Mouse (Mus musculus) midbrain, embryonic 11.5 days (tissue): ENCODE measurements at regions not wholly inside any gene's neighbourhood (a gene's known extent, or its start where the extent isn't known, plus 50 kb on each side); places are given as distances from the start of the nearest gene placed in this dataset.

Experiments
- ATAC-seq: fragments of 200-750 bp; cut with Nextera tagmentation; 2 replicates; pipeline ENCODE4 v1.8.0; 2017; ENCODE audit warnings: moderate TSS enrichment, moderate library complexity; ENCODE audit not compliant: low FRiP score
- DNase-seq: peaks from one replicate; pipeline ENCODE4 v3.0.0; 2015; ENCODE audit warnings: low spot score; ENCODE audit errors: missing footprints
- H3K27ac ChIP-seq: fragments of 300-500 bp; sonication (generic); 2 replicates; pipeline ENCODE4 v1.5.1; 2014; ENCODE audit warnings: low read depth, low read length
- H3K27me3 ChIP-seq: fragments of 300-500 bp; sonication (generic); 2 replicates; pipeline ENCODE4 v1.6.1; 2014; ENCODE audit warnings: mild to moderate bottlenecking, low read length, moderate library complexity, mixed read lengths; ENCODE audit not compliant: control insufficient read depth, insufficient read depth
- H3K36me3 ChIP-seq: fragments of 300-500 bp; sonication (generic); 2 replicates; pipeline ENCODE4 v1.6.1; 2014; ENCODE audit warnings: mild to moderate bottlenecking, low read length, moderate library complexity, mixed read lengths; ENCODE audit not compliant: control insufficient read depth, insufficient read depth
- H3K4me1 ChIP-seq: fragments of 300-500 bp; sonication (generic); 2 replicates; pipeline ENCODE4 v1.6.1; 2014; ENCODE audit warnings: low read length; ENCODE audit not compliant: control insufficient read depth, insufficient read depth
- H3K4me2 ChIP-seq: fragments of 300-500 bp; sonication (generic); 2 replicates; pipeline ENCODE4 v1.6.1; 2014; ENCODE audit warnings: mild to moderate bottlenecking, moderate library complexity
- H3K4me3 ChIP-seq: fragments of 300-500 bp; sonication (generic); 2 replicates; pipeline ENCODE4 v1.5.1; 2014; ENCODE audit warnings: low read depth, low read length
- H3K9ac ChIP-seq: fragments of 300-500 bp; sonication (generic); 2 replicates; pipeline ENCODE4 v1.6.1; 2014; ENCODE audit warnings: low read length
- H3K9me3 ChIP-seq: fragments of 300-500 bp; sonication (generic); 2 replicates; pipeline ENCODE4 v1.6.1; 2016; ENCODE audit warnings: low read length; ENCODE audit not compliant: control insufficient read depth
- WGBS: fragments of 180-500 bp; shearing (Covaris S2); extraction: QIAGEN DNeasy Blood & Tissue Kit; methylation state at CpG from one replicate; pipeline ENCODE4 v1.1.7; 2014; 5-methylcytosine and 5-hydroxymethylcytosine counted together

DNA sequence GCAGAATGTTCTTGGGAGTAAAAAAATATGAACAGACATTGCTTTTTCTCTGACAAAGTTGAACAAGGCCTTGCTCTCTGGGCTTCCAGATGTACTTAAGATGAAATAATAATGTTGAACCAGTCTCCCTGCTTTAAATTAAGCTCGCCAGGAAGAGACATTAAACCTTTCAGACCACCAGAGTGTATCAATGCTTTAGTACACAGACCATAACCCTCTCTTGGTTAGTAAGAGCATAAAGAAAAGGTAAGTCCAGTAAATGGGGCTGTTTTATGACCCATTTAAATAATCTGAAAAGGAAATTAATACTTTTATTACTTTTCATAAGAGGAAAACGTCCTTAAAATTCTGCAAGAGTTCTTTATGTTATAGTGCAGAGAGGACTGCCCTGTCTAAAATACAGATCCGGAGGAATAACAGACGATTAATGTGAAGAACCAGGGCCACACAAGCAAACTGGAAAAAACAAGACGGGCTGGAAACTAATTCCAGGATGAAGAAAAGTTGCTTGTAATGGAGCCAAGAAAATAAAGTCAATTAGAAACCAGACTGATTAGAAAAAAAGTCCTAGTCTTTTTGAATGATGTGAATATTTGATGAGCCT lies 74.4 kb downstream of the Mettl11b start:
- Histone ChIP-seq H3K4me1 (no peaks in the 10 kb centered on the region), H3K4me3 (no peak overlapping the region), H3K27me3 (no peaks in the 10 kb centered on the region), H3K9me3 (no peaks in the 10 kb centered on the region), H3K27ac (no peak overlapping the region), H3K4me2 (no peak overlapping the region), H3K36me3 (no peaks in the 10 kb centered on the region), H3K9ac (no peak overlapping the region)
- 84% methylated on average over 5 of the region's 5 CpGs for WGBS
- ATAC-seq: no peak
- no peak for DNase-seq

DNA sequence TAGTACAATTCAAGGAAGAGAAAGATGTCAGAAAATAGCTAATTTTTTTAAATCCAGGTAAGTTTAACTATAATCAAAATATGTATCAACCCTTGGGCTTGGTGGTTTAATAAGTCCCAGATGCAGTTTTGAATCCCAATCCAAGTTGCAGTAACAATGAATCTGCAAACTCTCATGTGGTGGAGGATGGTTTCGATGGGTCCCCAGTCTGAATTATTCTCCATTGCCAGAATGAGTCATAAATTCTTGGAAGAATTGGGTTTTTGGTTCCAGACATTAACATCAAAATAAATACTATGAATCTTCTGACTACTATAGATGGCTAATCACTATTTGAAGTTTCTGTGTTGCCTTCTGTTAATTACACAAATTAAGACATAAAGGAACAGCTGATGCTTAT lies 82.9 kb downstream of the Mettl11b start:
- Histone ChIP-seq H3K4me1 (0 out of 2 replicates have a peak, but pooled peaks cover 2% of the 10 kb centered on the region), H3K4me2 (no peak overlapping the region), H3K9ac (no peak overlapping the region), H3K27me3 (no peaks in the 10 kb centered on the region), H3K36me3 (no peaks in the 10 kb centered on the region), H3K4me3 (no peak overlapping the region), H3K27ac (no peak overlapping the region), H3K9me3 (no peaks in the 10 kb centered on the region)
- DNase-seq (no peak), ATAC-seq (no peak)
- WGBS: 86% methylated on average over 1 of the region's 1 CpGs

DNA sequence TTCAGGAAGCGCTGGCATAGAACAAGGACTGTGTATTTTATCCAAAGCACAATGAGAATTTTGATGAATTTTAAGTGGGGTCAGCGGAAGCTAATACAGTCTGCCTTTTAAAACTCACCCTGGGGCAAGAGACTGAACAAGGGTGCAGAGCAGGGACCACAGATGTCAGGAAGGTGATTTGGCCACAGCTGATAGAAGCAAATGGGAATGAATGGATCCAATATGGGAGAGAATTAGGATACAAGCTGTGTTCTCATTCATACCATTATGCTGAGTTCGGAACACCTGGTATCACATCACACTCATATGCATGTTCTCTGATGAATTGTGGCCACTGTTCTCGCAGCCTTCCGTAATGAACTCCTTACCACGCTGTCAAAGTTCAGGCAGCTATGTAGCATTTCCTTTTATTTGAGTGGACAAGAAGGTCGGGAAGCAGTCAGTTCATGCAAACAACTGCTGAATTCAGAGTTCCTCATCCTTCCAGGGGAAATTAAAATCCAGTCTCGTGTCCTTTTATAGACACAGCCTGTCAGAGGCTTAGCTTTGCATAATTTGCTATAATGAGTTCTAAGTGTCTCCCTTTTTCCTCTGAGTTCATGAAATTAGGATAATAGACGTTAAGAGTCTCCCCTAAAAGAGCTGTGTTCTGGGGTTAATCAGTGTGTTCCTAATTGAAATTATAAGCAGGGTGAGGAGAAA lies 84.4 kb downstream of the Mettl11b start:
- H3K36me3 ChIP-seq: no peaks in the 10 kb centered on the region
- H3K4me3 ChIP-seq: no peak overlapping the region
- 65% methylated on average over 9 of the region's 9 CpGs for whole genome bisulfite sequencing
- H3K4me2 ChIP-seq: no peak overlapping the region
- H3K9me3 ChIP-seq: no peaks in the 10 kb centered on the region
- DNase-seq: no peak
- no peak overlapping the region for H3K27ac ChIP-seq
- ATAC-seq: peak; percentile 70
- H3K9ac ChIP-seq: no peak overlapping the region
- no peaks in the 10 kb centered on the region for H3K27me3 ChIP-seq
- 0 out of 2 replicates have a peak, but pooled peaks cover 2% of the 10 kb centered on the region for H3K4me1 ChIP-seq

DNA sequence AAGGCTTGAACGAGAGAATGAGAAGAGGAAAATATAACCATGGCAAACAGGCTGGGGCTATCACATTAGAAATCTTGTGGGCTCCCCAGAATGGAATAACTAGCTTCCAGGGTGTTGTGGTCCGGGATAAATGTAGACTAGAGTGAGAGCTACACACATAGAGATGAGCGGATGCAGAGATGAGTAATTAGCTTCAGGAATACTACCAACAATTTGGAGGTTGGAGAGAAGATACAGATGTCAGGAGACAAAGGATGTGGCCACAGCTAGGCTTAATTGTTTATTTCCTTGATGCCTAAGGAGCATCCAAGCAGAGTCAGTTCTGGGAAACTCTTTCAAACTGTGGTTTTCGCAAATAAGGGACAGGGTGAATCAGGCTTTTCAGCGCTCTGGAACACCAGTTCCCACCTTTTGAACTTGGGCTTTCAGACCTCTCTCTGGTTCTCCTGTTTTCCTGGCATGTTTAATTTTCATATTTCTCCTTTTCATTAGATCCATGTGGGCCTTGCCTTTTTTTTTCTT lies 94.7 kb downstream of the Mettl11b start:
- Histone ChIP-seq H3K9ac (no peak overlapping the region), H3K4me3 (no peak overlapping the region), H3K27ac (no peak overlapping the region), H3K27me3 (no peaks in the 10 kb centered on the region), H3K4me1 (no peaks in the 10 kb centered on the region), H3K4me2 (no peak overlapping the region), H3K9me3 (no peaks in the 10 kb centered on the region), H3K36me3 (no peaks in the 10 kb centered on the region)
- ATAC-seq: no peak
- no peak for DNase-seq
- 90% methylated on average over 5 of the region's 5 CpGs for WGBS

DNA sequence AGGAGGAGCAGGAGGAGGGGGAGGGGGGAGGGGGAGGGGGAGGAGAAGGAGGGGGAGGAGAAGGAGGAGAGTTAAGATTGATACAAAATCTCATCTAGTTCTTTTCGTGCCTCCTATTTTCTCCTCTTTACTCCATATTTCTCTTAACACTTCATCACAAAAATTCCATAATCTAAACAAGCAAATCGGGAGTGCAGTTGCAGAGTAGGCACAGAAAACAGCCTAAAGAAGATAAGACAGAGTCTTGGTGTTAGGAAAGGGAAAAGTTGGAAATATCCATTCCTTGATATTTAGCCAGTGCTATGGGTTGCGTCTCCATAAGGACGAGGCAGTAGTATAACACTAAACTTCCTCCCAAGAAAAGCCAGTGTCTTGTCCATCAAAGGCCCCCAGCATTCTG lies 100.1 kb downstream of the Mettl11b start:
- Histone ChIP-seq H3K36me3 (no peaks in the 10 kb centered on the region), H3K9ac (no peak overlapping the region), H3K4me1 (no peaks in the 10 kb centered on the region), H3K9me3 (no peaks in the 10 kb centered on the region), H3K27me3 (no peaks in the 10 kb centered on the region), H3K4me3 (no peak overlapping the region), H3K4me2 (no peak overlapping the region), H3K27ac (no peak overlapping the region)
- 89% methylated on average over 4 of the region's 4 CpGs for WGBS
- DNase-seq (no peak), ATAC-seq (no peak)

DNA sequence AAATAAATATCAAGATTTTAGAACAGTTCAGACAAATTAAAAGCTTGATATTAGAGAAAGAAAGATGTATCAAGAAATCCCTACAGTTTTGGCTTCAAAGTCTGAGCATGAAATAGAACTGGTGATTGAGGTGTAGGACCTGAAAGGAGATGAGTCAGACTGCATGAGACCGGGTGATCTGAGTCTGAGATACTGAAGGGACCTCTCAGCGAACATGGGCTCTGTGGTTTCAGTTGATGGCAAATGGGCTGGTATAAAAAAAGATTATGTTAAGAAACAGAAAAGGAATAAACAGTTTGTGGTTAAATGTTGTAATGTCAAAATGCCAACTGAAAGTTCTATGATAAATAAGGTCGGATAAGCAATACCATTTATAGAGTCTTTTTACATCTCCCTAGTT lies 103.7 kb downstream of the Mettl11b start:
- ATAC-seq (no peak), DNase-seq (no peak)
- H3K36me3 ChIP-seq: no peaks in the 10 kb centered on the region
- H3K27me3 ChIP-seq: no peaks in the 10 kb centered on the region
- no peak overlapping the region for H3K9ac ChIP-seq
- H3K4me1 ChIP-seq: no peaks in the 10 kb centered on the region
- H3K9me3 ChIP-seq: no peaks in the 10 kb centered on the region
- H3K4me3 ChIP-seq: no peak overlapping the region
- H3K27ac ChIP-seq: no peak overlapping the region
- WGBS: 89% methylated on average over 3 of the region's 3 CpGs
- no peak overlapping the region for H3K4me2 ChIP-seq

DNA sequence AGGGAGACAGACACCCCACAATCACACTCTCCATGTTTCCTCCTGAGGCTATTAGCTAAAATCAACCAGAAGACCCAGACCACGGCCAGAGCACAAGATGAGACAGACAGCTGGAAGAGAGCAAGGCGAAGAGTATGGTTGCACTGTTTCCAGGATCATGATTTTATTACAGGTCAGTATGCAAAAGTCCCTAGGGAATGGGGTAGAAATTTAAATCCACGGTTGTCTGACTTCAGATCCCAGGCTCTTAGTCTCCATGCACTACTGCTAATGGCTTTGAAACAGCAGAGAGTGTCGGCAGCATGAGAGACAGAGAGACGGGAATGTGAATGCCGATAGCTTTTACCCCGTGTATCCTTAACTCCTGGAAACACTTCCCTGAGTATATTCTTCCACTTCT lies 105.2 kb downstream of the Mettl11b start:
- Histone ChIP-seq H3K4me3 (no peak overlapping the region), H3K27ac (no peak overlapping the region), H3K4me1 (no peaks in the 10 kb centered on the region), H3K9me3 (no peaks in the 10 kb centered on the region), H3K9ac (no peak overlapping the region), H3K36me3 (no peaks in the 10 kb centered on the region), H3K27me3 (no peaks in the 10 kb centered on the region), H3K4me2 (no peak overlapping the region)
- ATAC-seq: no peak
- WGBS: 77% methylated on average over 7 of the region's 7 CpGs
- DNase-seq: no peak

DNA sequence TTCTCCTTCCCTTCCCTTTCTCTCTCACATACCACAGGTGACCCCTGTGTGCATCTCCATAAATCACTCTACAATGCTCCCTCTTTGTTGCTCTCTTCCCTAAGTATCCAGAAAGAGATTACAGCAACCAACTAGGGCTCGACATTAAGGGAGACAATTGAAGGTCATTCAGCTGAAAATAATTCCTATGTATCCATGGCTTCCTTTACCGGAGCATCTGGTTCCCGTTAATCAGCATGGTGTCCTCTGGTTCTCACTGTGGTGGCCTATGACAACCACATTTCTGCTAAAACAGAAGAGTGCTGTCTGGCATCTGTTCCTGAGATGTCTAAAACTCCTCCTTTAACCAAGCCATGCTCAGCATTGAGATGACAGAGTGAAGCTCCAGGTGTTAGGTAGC lies 106.9 kb downstream of the Mettl11b start:
- H3K9me3 ChIP-seq: no peaks in the 10 kb centered on the region
- H3K4me1 ChIP-seq: no peaks in the 10 kb centered on the region
- H3K27ac ChIP-seq: no peak overlapping the region
- no peak overlapping the region for H3K4me2 ChIP-seq
- no peak overlapping the region for H3K4me3 ChIP-seq
- no peak for ATAC-seq
- DNase-seq: no peak
- 37% methylated on average over 3 of the region's 3 CpGs for WGBS
- no peaks in the 10 kb centered on the region for H3K27me3 ChIP-seq
- no peaks in the 10 kb centered on the region for H3K36me3 ChIP-seq
- no peak overlapping the region for H3K9ac ChIP-seq

DNA sequence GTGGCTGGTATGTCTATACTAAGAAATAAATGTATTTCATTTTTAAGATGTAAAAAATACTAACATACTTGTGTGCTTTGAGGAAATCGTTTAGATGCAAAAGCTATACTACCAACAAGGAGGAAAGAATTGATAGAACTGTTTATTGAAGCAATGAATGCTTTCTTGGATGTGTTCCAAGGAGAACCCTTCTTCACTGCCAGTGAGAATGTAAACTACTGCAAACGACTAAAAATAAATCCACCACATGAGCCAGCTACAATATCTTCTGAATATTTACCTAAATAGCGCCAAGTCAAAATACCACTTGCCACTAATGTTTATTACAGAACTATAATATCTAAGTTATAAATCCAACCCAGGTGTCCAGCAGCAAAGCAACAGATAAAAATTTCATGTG lies 108.4 kb downstream of the Mettl11b start:
- no peak overlapping the region for H3K4me2 ChIP-seq
- H3K27ac ChIP-seq: no peak overlapping the region
- ATAC-seq: no peak
- no peaks in the 10 kb centered on the region for H3K4me1 ChIP-seq
- no peak for DNase-seq
- 85% methylated on average over 3 of the region's 3 CpGs for WGBS
- H3K9ac ChIP-seq: no peak overlapping the region
- no peaks in the 10 kb centered on the region for H3K27me3 ChIP-seq
- no peak overlapping the region for H3K4me3 ChIP-seq
- no peaks in the 10 kb centered on the region for H3K9me3 ChIP-seq
- H3K36me3 ChIP-seq: no peaks in the 10 kb centered on the region
